In the genomic region with DNA sequence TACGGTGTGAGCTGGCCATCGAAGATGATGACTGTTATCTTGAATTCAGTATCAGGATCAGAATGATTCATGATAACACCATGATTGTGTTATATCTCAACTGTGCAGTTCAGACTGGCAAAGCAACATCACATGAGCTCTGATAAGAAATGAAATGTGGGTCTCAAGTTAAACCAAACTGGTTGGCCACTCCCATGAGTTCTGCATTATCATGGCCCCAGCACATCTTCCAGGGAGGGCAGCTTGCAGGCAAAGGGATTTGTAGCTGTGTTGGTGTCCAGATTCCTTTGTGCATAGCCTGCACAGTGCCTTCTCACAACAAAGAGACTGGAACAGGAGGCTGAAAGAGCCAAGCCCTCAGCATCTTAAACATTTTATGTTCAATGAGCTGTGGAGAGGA, we compare ENCODE assay signal across 18 mouse cellular contexts.
"Had no signal": no experiment of that assay in that cellular context is flagged by ENCODE, and none has a peak within 500 bp of the region (broad histone marks: within the 10 kb centered on the region; RNA-seq: fewer than 3 reads in every experiment).

No protein-coding gene starts in this region.

- H3K4me1 ChIP-seq: kidney, embryonic 15.5 days; midbrain, embryonic 15.5 days; neural tube, embryonic 15.5 days; stomach, embryonic 15.5 days had no signal

- DNase-seq: kidney, adult 8-10 months; kidney, postnatal 10 days; kidney, postnatal 36 days; layer of hippocampus, postnatal 36 days; lung, adult 2 months; right cerebral cortex, adult 18-20 months; right cerebral cortex, postnatal 14 days; right cerebral cortex, postnatal 4 days; thymus, postnatal 36 days had no signal

- H3K27ac ChIP-seq: kidney, embryonic 15.5 days; left cerebral cortex, adult 2 months; macrophage; midbrain, embryonic 12.5 days; midbrain, embryonic 15.5 days; neural tube, embryonic 12.5 days; neural tube, embryonic 15.5 days; stomach, embryonic 15.5 days had no signal

- H3K36me3 ChIP-seq: kidney, embryonic 15.5 days; midbrain, embryonic 12.5 days; midbrain, embryonic 15.5 days; neural tube, embryonic 12.5 days; neural tube, embryonic 15.5 days; stomach, embryonic 15.5 days had no signal

- H3K4me3 ChIP-seq: kidney, embryonic 15.5 days; left cerebral cortex, adult 2 months; midbrain, embryonic 12.5 days; midbrain, embryonic 15.5 days; neural tube, embryonic 12.5 days; neural tube, embryonic 15.5 days; stomach, embryonic 15.5 days had no signal

- H3K9ac ChIP-seq: kidney, embryonic 15.5 days; midbrain, embryonic 12.5 days; midbrain, embryonic 15.5 days; neural tube, embryonic 12.5 days; neural tube, embryonic 15.5 days; stomach, embryonic 15.5 days had no signal

- H3K4me2 ChIP-seq: kidney, embryonic 15.5 days; midbrain, embryonic 12.5 days; midbrain, embryonic 15.5 days; neural tube, embryonic 12.5 days; neural tube, embryonic 15.5 days; stomach, embryonic 15.5 days had no signal

- H3K27me3 ChIP-seq: kidney, embryonic 15.5 days; midbrain, embryonic 12.5 days; midbrain, embryonic 15.5 days; neural tube, embryonic 12.5 days; neural tube, embryonic 15.5 days; stomach, embryonic 15.5 days had no signal

- H3K9me3 ChIP-seq: kidney, embryonic 15.5 days; midbrain, embryonic 12.5 days; midbrain, embryonic 15.5 days; neural tube, embryonic 12.5 days; neural tube, embryonic 15.5 days; stomach, embryonic 15.5 days had no signal

- ATAC-seq: intestine, postnatal 0 days; midbrain, embryonic 15.5 days had no signal
